Mouse (Mus musculus): Measurements from ENCODE around the gene Cox6b2. TPM values are rescaled to one million over a fixed set of nuclear protein-coding genes. Genes with fewer than 3 reads are reported as not detected.

Gene Cox6b2
- polyA plus RNA-seq, 1 experiment from 2014 or later: 54.1 TPM

DNA sequence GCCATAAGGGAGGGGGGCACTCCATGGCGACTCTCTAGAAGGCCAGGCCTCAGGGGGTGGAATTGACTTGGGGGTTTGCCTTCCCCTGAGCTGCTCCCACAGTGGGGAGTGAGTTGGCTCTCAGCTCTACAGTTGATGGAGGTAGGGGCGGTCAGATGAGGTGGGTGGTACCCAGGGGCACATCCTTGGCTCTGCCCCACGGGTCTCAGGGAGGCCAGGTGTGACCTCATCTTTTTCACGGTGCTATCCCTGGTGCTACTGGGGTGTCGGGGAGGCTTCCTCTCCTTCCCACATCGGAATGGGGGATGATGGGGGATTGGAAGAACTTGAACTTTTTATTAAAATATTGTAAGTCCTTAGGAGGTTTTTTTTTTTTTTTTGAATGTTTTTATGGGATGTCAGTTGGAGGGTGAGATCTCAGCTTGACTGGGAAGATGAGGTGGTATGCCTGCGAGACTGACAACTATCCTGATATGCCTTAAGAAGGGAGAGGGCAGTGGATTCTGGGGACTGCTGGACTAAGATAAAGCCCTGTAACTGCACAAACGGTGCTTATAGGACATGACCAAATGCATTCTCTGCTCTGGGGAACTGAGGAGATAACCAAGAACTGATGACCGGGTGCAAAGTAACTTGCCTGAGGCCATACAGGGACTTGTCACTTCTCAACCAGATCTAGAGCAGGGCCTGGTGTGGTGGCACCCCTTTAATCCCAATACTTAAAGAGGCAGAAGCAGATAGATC, 5.6 kb downstream of the Cox6b2 start:
- Histone ChIP-seq H3K27ac (ENCODE audit: low read depth) (no peak overlapping the region), H3K9ac (ENCODE audit: low read length) (no peak overlapping the region), H3K36me3 (ENCODE audit: control insufficient read depth, insufficient read depth, low read length) (peaks cover 38% of the 10 kb centered on the region), H3K4me3 (ENCODE audit: low read depth, low read length) (no peak overlapping the region), H3K4me2 (ENCODE audit: low read length) (no peak overlapping the region), H3K4me1 (replicated peaks; ENCODE audit: control insufficient read depth, insufficient read depth, low read length) (peaks cover 18% of the 10 kb centered on the region; the same call in 1 of the 2 replicates), H3K27me3 (replicated peaks; ENCODE audit: control insufficient read depth, insufficient read depth, low read length) (no peaks in the 10 kb centered on the region), H3K9me3 (ENCODE audit: control insufficient read depth, low read length) (no peaks in the 10 kb centered on the region)
- WGBS: 72% methylated on average over 9 of the region's 9 CpGs
- DNase-seq (ENCODE audit: low spot score) (no peak), ATAC-seq (replicated peaks; ENCODE audit: low FRiP score, low TSS enrichment, low read depth) (no peak)

DNA sequence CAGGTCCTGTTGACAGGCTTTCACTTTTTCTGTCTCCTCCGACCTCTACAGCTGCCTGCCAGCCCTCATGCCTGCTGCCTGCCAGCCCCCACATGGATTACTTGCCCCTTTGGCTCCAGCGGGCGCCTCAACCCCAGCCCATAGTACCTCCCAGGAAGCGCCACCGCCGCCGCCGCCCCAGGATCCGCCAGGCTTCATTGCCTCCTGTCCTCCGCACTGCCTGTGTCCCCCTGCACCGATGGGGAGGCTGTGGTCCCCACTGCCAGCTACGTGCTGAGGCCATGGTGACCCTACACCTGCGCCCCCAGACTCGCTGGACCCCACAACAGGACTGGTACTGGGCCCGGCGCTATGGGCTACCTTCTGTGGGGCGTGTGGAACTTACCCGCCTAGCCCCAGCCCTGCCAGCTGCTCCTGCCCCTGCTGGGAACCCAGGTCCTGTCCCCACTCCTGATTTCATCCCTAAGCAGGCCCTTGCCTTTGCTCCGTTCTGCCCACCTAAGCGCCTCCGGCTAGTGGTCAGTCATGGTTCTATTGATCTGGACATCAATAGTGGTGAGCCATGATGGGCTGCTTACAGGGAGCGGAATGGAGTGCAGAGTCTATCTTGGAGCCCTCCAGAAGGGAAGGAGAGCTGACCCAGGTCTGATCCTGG, 6.4 kb downstream of the Cox6b2 start:
- WGBS: 87% methylated on average over 22 of the region's 22 CpGs
- Histone ChIP-seq H3K9me3 (ENCODE audit: control insufficient read depth, low read length) (no peaks in the 10 kb centered on the region), H3K4me1 (replicated peaks; ENCODE audit: control insufficient read depth, insufficient read depth, low read length) (peaks cover 17% of the 10 kb centered on the region), H3K4me2 (ENCODE audit: low read length) (no peak overlapping the region), H3K36me3 (ENCODE audit: control insufficient read depth, insufficient read depth, low read length) (peaks cover 42% of the 10 kb centered on the region), H3K9ac (ENCODE audit: low read length) (no peak overlapping the region), H3K27ac (ENCODE audit: low read depth) (no peak overlapping the region), H3K4me3 (ENCODE audit: low read depth, low read length) (no peak overlapping the region), H3K27me3 (replicated peaks; ENCODE audit: control insufficient read depth, insufficient read depth, low read length) (no peaks in the 10 kb centered on the region)
- ATAC-seq (replicated peaks; ENCODE audit: low FRiP score, low TSS enrichment, low read depth): no peak
- DNase-seq (ENCODE audit: low spot score): no peak

DNA sequence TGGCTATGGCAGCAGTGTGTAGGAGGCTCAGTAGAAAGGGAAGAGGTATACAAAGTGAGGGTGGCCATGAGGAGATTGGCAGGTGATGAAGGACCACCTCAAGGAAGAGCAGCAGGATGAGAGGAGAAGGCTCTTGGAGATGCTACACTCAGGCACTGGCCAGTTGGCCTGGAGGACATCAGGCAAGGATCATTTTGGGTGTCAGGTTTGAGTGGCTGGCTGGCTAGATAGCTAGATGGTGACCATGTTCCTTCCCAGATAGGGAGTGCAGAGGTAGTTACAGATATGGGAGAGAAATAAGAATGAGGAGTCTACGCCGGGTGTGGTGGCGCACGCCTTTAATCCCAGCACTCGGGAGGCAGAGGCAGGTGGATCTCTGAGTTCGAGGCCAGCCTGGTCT, 8.0 kb downstream of the Cox6b2 start:
- H3K9me3 ChIP-seq (ENCODE audit: control insufficient read depth, low read length): no peaks in the 10 kb centered on the region
- H3K9ac ChIP-seq (ENCODE audit: low read length): no peak overlapping the region
- no peak for ATAC-seq (replicated peaks; ENCODE audit: low FRiP score, low TSS enrichment, low read depth)
- H3K4me2 ChIP-seq (ENCODE audit: low read length): no peak overlapping the region
- peaks cover 20% of the 10 kb centered on the region for H3K4me1 ChIP-seq (replicated peaks; ENCODE audit: control insufficient read depth, insufficient read depth, low read length)
- H3K27me3 ChIP-seq (replicated peaks; ENCODE audit: control insufficient read depth, insufficient read depth, low read length): no peaks in the 10 kb centered on the region
- peaks cover 42% of the 10 kb centered on the region for H3K36me3 ChIP-seq (ENCODE audit: control insufficient read depth, insufficient read depth, low read length)
- 93% methylated on average over 5 of the region's 6 CpGs for WGBS
- H3K4me3 ChIP-seq (ENCODE audit: low read depth, low read length): no peak overlapping the region
- DNase-seq (ENCODE audit: low spot score): no peak
- no peak overlapping the region for H3K27ac ChIP-seq (ENCODE audit: low read depth)

DNA sequence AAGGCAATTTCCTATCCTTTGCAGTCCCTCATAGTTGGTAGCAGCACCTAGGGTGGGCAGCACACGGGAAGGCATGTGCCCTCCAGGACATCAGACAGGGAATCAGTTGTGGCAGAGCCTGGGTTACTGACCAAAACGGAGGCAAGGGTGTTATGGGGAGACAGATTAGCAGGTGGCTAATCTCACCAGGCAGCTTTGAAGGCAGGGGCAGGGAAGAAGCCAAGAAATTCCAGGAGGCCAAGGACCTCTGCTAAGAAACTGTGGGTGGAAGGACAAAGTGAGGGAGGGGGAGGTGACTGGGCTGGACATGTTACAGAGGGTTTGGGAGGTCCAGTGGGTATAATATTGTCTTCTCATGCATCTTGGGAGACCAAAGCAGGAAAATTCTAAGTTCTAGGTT, 9.5 kb downstream of the Cox6b2 start:
- no peak overlapping the region for H3K4me3 ChIP-seq (ENCODE audit: low read depth, low read length)
- H3K9ac ChIP-seq (ENCODE audit: low read length): no peak overlapping the region
- H3K27me3 ChIP-seq (replicated peaks; ENCODE audit: control insufficient read depth, insufficient read depth, low read length): no peaks in the 10 kb centered on the region
- WGBS: 67% methylated on average over 2 of the region's 2 CpGs
- H3K36me3 ChIP-seq (ENCODE audit: control insufficient read depth, insufficient read depth, low read length): peaks cover 42% of the 10 kb centered on the region
- DNase-seq (ENCODE audit: low spot score) (no peak), ATAC-seq (replicated peaks; ENCODE audit: low FRiP score, low TSS enrichment, low read depth) (no peak)
- H3K27ac ChIP-seq (ENCODE audit: low read depth): no peak overlapping the region
- no peak overlapping the region for H3K4me2 ChIP-seq (ENCODE audit: low read length)
- peaks cover 25% of the 10 kb centered on the region for H3K4me1 ChIP-seq (replicated peaks; ENCODE audit: control insufficient read depth, insufficient read depth, low read length)
- no peaks in the 10 kb centered on the region for H3K9me3 ChIP-seq (ENCODE audit: control insufficient read depth, low read length)

DNA sequence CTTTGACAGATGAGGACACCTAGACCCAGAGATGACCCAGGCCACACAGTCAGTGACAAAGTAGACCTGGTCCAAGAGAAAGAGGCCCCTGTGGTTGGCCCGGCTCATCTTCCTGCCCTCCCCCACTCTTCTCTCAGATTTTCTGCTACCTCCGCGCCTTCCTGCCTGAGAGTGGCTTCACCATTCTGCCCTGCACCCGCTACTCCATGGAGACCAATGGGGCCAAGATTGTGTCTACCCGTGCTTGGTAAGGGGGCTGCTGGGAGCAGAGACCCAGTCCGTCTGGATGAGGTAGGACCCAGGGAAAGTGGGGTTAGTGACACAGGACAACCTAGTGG, 10.4 kb downstream of the Cox6b2 start:
- H3K9ac ChIP-seq (ENCODE audit: low read length): no peak overlapping the region
- ATAC-seq (replicated peaks; ENCODE audit: low FRiP score, low TSS enrichment, low read depth) (no peak), DNase-seq (ENCODE audit: low spot score) (no peak)
- no peak overlapping the region for H3K4me2 ChIP-seq (ENCODE audit: low read length)
- peaks cover 25% of the 10 kb centered on the region for H3K4me1 ChIP-seq (replicated peaks; ENCODE audit: control insufficient read depth, insufficient read depth, low read length)
- no peaks in the 10 kb centered on the region for H3K9me3 ChIP-seq (ENCODE audit: control insufficient read depth, low read length)
- no peak overlapping the region for H3K27ac ChIP-seq (ENCODE audit: low read depth)
- H3K36me3 ChIP-seq (ENCODE audit: control insufficient read depth, insufficient read depth, low read length): peaks cover 42% of the 10 kb centered on the region
- WGBS: 81% methylated on average over 6 of the region's 6 CpGs
- H3K4me3 ChIP-seq (ENCODE audit: low read depth, low read length): no peak overlapping the region
- no peaks in the 10 kb centered on the region for H3K27me3 ChIP-seq (replicated peaks; ENCODE audit: control insufficient read depth, insufficient read depth, low read length)

DNA sequence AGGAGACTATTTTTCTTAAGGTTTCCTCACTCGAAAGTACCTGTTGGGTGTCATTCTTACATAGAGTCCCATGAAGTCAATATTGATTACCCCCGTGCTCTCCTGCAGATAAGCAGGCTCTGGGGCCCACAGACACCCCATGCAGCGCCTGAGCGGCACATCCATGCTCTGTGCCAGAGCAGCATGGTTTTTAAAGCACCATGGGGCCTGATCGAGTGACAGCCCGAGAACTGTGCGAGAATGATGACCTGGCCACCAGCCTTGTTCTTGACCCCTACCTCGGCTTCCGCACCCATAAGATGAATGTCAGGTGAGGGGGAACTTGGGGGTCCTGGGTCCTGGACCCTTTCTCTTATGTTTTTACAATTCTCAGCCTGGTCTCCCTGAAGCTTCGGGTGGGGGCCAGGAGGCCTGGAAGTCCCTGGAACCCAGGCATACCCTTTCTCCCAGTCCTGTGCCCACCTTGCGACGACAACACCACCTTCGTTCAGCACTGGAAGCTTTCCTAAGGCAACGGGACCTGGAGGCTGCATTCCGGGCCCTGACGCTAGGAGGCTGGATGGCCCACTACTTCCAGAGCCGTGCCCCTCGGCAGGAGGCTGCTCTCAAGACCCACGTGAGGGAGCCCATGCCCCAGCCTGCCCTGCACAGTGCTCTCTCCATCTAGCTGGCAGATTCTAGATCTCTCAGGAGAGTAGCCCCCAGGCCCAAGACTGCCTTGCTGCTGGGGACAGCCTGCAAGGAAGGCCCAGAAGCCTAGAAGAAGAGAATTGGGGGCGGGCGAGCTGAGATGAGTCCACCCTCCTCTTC, 11.0 kb downstream of the Cox6b2 start:
- Histone ChIP-seq H3K27ac (ENCODE audit: low read depth) (no peak overlapping the region), H3K4me3 (ENCODE audit: low read depth, low read length) (peak overlapping the region; percentile 77; the same call in 1 of the 2 replicates), H3K9ac (ENCODE audit: low read length) (peak overlapping the region; percentile 77), H3K36me3 (ENCODE audit: control insufficient read depth, insufficient read depth, low read length) (peaks cover 40% of the 10 kb centered on the region), H3K4me2 (ENCODE audit: low read length) (peak overlapping the region; percentile 80), H3K9me3 (ENCODE audit: control insufficient read depth, low read length) (no peaks in the 10 kb centered on the region), H3K4me1 (replicated peaks; ENCODE audit: control insufficient read depth, insufficient read depth, low read length) (peaks cover 25% of the 10 kb centered on the region), H3K27me3 (replicated peaks; ENCODE audit: control insufficient read depth, insufficient read depth, low read length) (no peaks in the 10 kb centered on the region)
- 82% methylated on average over 21 of the region's 21 CpGs for WGBS
- DNase-seq (ENCODE audit: low spot score) (no peak), ATAC-seq (replicated peaks; ENCODE audit: low FRiP score, low TSS enrichment, low read depth) (no peak)

DNA sequence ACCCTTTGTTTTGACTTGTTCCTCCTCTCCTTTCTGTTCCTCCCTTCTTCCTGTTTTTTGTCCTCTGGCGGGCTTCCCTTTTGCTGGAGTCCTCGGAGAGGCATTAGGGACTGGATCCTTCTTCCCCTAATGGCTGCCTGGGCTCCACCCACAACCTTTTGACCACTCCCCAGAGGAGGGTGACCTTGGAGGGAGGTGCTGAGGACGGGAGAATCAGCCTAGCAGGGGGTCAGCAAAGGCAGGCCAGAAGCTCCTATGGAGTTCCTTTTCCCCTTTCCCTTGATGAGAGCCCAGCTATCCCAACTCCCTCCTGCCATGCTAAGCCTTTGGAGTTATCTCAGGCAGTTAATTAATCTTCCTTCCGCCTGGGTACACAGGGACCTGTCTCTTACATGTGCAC, 11.7 kb downstream of the Cox6b2 start:
- H3K9me3 ChIP-seq (ENCODE audit: control insufficient read depth, low read length): no peaks in the 10 kb centered on the region
- H3K4me3 ChIP-seq (ENCODE audit: low read depth, low read length): peak overlapping the region; percentile 77
- ATAC-seq (replicated peaks; ENCODE audit: low FRiP score, low TSS enrichment, low read depth) (no peak), DNase-seq (ENCODE audit: low spot score) (peak; percentile 69)
- H3K27me3 ChIP-seq (replicated peaks; ENCODE audit: control insufficient read depth, insufficient read depth, low read length): no peaks in the 10 kb centered on the region
- peak overlapping the region; percentile 77 for H3K9ac ChIP-seq (ENCODE audit: low read length)
- H3K36me3 ChIP-seq (ENCODE audit: control insufficient read depth, insufficient read depth, low read length): peaks cover 32% of the 10 kb centered on the region
- peaks cover 25% of the 10 kb centered on the region for H3K4me1 ChIP-seq (replicated peaks; ENCODE audit: control insufficient read depth, insufficient read depth, low read length)
- H3K27ac ChIP-seq (ENCODE audit: low read depth): peak overlapping the region; percentile 86
- 4% methylated on average over 4 of the region's 4 CpGs for WGBS
- H3K4me2 ChIP-seq (ENCODE audit: low read length): peak overlapping the region; percentile 80

DNA sequence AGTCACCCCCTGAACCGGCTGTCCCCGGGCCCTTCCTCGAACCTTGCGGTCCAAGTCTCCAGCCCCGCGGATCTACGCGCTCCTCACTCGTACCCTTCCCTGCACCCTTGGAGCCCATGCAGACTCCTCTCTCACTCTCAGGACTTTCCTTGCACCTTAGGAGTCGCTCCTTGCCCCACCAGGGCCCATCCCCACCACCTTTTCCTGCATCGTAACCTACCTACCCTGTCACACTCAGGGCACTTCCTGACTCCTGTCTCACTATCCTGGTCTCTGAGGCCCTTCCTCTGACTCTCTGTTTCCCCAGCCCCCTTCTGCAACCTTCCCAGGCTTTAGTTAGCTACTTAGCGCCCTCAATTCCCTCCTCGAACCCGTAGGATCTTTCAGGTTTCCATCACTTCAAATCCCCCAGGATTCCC, 12.6 kb downstream of the Cox6b2 start:
- H3K9me3 ChIP-seq (ENCODE audit: control insufficient read depth, low read length): no peaks in the 10 kb centered on the region
- peak overlapping the region; percentile 80 for H3K4me2 ChIP-seq (ENCODE audit: low read length)
- H3K27ac ChIP-seq (ENCODE audit: low read depth): peak overlapping the region; percentile 86
- peak overlapping the region; percentile 77 for H3K4me3 ChIP-seq (ENCODE audit: low read depth, low read length)
- H3K9ac ChIP-seq (ENCODE audit: low read length): peak overlapping the region; percentile 77
- ATAC-seq (replicated peaks; ENCODE audit: low FRiP score, low TSS enrichment, low read depth) (peak; percentile 36), DNase-seq (ENCODE audit: low spot score) (peak; percentile 75)
- H3K27me3 ChIP-seq (replicated peaks; ENCODE audit: control insufficient read depth, insufficient read depth, low read length): no peaks in the 10 kb centered on the region
- H3K4me1 ChIP-seq (replicated peaks; ENCODE audit: control insufficient read depth, insufficient read depth, low read length): peaks cover 25% of the 10 kb centered on the region
- peaks cover 25% of the 10 kb centered on the region; the same call in 1 of the 2 replicates for H3K36me3 ChIP-seq (ENCODE audit: control insufficient read depth, insufficient read depth, low read length)
- 1% methylated on average over 13 of the region's 14 CpGs for WGBS

Data from intestine, embryonic 14.5 days (tissue).